Mouse (Mus musculus): Measurements from ENCODE around the gene Sept12. TPM values are rescaled to one million over a fixed set of nuclear protein-coding genes. Genes with fewer than 3 reads are reported as not detected.

Gene Sept12
- polyA plus RNA-seq, 1 experiment from 2014 or later: not detected

- H3K4me1 ChIP-seq (ENCODE audit: control insufficient read depth, insufficient read depth, low read length): no peaks in the 10 kb centered on the region
- no peaks in the 10 kb centered on the region for H3K9me3 ChIP-seq (replicated peaks; ENCODE audit: control insufficient read depth, low read length, poor library complexity, severe bottlenecking)
- no peak overlapping the region for H3K9ac ChIP-seq (ENCODE audit: low read depth, low read length)
- 92% methylated on average over 12 of the region's 12 CpGs for WGBS
- H3K27me3 ChIP-seq (ENCODE audit: control insufficient read depth, insufficient read depth, low read depth, low read length): no peaks in the 10 kb centered on the region
- H3K4me2 ChIP-seq (ENCODE audit: low read length): no peak overlapping the region
- ATAC-seq: no peak
- no peaks in the 10 kb centered on the region for H3K36me3 ChIP-seq (ENCODE audit: control insufficient read depth, insufficient read depth, low read length)
- no peak overlapping the region for H3K27ac ChIP-seq (ENCODE audit: low read length)
- H3K4me3 ChIP-seq (ENCODE audit: low read depth, low read length): no peak overlapping the region
These were observed 12.9 kb downstream of the Sept12 start for GRCm38 (mm10) chr16:4984717-4985116.

DNA sequence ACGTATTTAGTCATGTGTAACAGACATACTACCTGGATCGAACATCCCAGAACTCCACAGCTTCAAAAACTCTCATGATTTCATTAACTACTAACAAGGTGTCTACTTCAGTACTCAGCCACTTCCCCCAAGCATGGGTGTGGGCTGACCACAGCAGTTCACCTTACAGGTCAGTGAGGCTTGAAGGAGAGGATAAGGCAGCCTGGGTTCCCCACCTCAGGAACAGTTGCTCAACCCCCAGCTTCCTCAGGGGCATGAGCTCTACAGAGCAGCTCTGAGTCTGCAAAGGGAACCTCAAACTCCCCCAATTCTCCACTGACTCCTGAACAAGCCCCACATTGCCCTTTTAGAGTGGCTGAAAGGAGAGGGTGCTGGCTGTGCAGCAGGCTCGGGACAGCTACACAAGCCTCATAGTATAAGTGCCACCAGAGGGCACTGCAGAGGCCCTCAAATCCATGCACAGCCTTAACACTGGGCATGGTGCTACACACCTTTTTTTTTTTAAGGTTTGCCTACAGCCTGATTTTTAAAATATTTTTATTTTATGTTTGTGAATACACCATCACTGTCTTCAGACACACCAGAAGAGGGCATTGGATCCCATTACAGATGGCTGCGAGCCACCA lies 17.8 kb downstream of the Sept12 start:
- Histone ChIP-seq H3K27me3 (ENCODE audit: control insufficient read depth, insufficient read depth, low read depth, low read length) (no peaks in the 10 kb centered on the region), H3K4me3 (ENCODE audit: low read depth, low read length) (no peak overlapping the region), H3K9ac (ENCODE audit: low read depth, low read length) (no peak overlapping the region), H3K36me3 (ENCODE audit: control insufficient read depth, insufficient read depth, low read length) (no peaks in the 10 kb centered on the region), H3K9me3 (replicated peaks; ENCODE audit: control insufficient read depth, low read length, poor library complexity, severe bottlenecking) (no peaks in the 10 kb centered on the region), H3K4me2 (ENCODE audit: low read length) (no peak overlapping the region), H3K4me1 (ENCODE audit: control insufficient read depth, insufficient read depth, low read length) (no peaks in the 10 kb centered on the region), H3K27ac (ENCODE audit: low read length) (no peak overlapping the region)
- WGBS: 75% methylated on average over 4 of the region's 4 CpGs
- ATAC-seq: peak; percentile 58; the same call in 1 of the 2 replicates

GRCm38 (mm10) chr16:4978275-4979051 lies 19.2 kb downstream of the Sept12 start:
- whole genome bisulfite sequencing: 67% methylated on average over 5 of the region's 5 CpGs
- no peak overlapping the region for H3K9ac ChIP-seq (ENCODE audit: low read depth, low read length)
- H3K4me2 ChIP-seq (ENCODE audit: low read length): no peak overlapping the region
- no peak for ATAC-seq
- no peak overlapping the region for H3K4me3 ChIP-seq (ENCODE audit: low read depth, low read length)
- no peak overlapping the region for H3K27ac ChIP-seq (ENCODE audit: low read length)
- H3K9me3 ChIP-seq (replicated peaks; ENCODE audit: control insufficient read depth, low read length, poor library complexity, severe bottlenecking): no peaks in the 10 kb centered on the region
- no peaks in the 10 kb centered on the region for H3K4me1 ChIP-seq (ENCODE audit: control insufficient read depth, insufficient read depth, low read length)
- H3K27me3 ChIP-seq (ENCODE audit: control insufficient read depth, insufficient read depth, low read depth, low read length): no peaks in the 10 kb centered on the region
- no peaks in the 10 kb centered on the region for H3K36me3 ChIP-seq (ENCODE audit: control insufficient read depth, insufficient read depth, low read length)

DNA sequence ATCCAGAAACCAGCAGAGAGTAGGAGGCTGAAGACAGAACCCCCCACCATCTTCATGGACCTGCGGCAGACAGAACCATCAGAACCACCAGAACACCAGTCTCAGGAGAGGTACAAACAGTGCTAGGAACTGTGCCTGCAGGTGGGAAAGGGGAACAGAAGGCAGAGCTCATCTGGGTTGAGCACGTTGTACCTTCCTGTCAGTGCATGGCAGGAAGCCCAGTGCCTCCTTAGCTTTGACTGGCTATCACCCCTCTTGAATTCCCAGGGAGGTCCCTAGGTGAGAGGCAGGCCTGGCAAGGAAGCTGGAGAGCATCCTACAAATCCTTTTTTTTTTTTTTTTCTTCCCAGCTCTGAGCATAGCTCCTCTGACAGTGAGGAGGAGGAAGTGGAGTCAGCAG lies 21.5 kb downstream of the Sept12 start:
- H3K4me1 ChIP-seq (ENCODE audit: control insufficient read depth, insufficient read depth, low read length): no peaks in the 10 kb centered on the region
- H3K27ac ChIP-seq (ENCODE audit: low read length): no peak overlapping the region
- no peak overlapping the region for H3K9ac ChIP-seq (ENCODE audit: low read depth, low read length)
- WGBS: 81% methylated on average over 2 of the region's 2 CpGs
- H3K9me3 ChIP-seq (replicated peaks; ENCODE audit: control insufficient read depth, low read length, poor library complexity, severe bottlenecking): no peaks in the 10 kb centered on the region
- H3K36me3 ChIP-seq (ENCODE audit: control insufficient read depth, insufficient read depth, low read length): no peaks in the 10 kb centered on the region
- no peak overlapping the region for H3K4me3 ChIP-seq (ENCODE audit: low read depth, low read length)
- no peaks in the 10 kb centered on the region for H3K27me3 ChIP-seq (ENCODE audit: control insufficient read depth, insufficient read depth, low read depth, low read length)
- no peak for ATAC-seq
- no peak overlapping the region for H3K4me2 ChIP-seq (ENCODE audit: low read length)

DNA sequence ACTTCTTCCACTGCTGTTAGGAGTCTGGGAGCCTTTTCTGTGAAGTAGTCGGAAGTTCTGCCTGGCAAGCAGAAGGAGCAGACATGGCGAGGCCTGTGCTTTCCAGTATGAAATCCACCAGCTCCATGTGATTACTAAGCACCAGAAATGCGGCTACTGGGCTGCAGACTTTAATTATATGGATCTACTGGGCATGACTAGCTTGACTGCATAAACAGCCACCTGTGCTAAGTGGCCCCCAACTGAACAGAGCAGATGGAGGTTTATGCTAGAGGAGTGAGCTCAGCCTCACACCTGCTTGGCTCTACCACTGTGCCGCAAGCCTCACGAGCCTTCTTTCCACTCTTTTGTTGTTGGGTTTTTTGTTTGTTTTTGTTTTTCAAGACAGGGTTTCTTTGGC lies 23.1 kb downstream of the Sept12 start:
- no peak for ATAC-seq
- Histone ChIP-seq H3K9me3 (replicated peaks; ENCODE audit: control insufficient read depth, low read length, poor library complexity, severe bottlenecking) (no peaks in the 10 kb centered on the region), H3K27me3 (ENCODE audit: control insufficient read depth, insufficient read depth, low read depth, low read length) (no peaks in the 10 kb centered on the region), H3K4me2 (ENCODE audit: low read length) (no peak overlapping the region), H3K4me1 (ENCODE audit: control insufficient read depth, insufficient read depth, low read length) (no peaks in the 10 kb centered on the region), H3K9ac (ENCODE audit: low read depth, low read length) (no peak overlapping the region), H3K36me3 (ENCODE audit: control insufficient read depth, insufficient read depth, low read length) (no peaks in the 10 kb centered on the region), H3K27ac (ENCODE audit: low read length) (no peak overlapping the region), H3K4me3 (ENCODE audit: low read depth, low read length) (no peak overlapping the region)
- WGBS: 78% methylated on average over 5 of the region's 5 CpGs

DNA sequence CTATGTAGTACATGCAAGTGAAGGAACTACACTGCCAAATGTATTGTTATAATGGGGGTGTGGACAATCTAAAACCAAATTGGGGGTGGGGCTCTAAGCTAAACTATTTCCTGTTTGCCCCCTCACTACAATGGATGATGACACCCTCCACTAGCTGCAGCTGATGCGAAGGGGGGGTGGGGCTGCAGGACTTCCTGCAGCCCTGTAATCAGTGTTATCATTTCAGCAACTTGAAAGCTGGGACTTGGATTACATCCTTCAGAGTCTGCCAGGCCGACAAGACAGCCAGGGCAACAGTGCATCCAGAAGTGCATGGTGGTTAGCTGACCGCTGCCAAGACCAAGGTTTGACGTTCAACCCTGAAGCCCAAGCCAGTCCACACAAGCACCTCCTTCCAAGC lies 26.0 kb downstream of the Sept12 start:
- 85% methylated on average over 4 of the region's 4 CpGs for WGBS
- Histone ChIP-seq H3K4me3 (ENCODE audit: low read depth, low read length) (no peak overlapping the region), H3K36me3 (ENCODE audit: control insufficient read depth, insufficient read depth, low read length) (no peaks in the 10 kb centered on the region), H3K9ac (ENCODE audit: low read depth, low read length) (no peak overlapping the region), H3K4me2 (ENCODE audit: low read length) (no peak overlapping the region), H3K9me3 (replicated peaks; ENCODE audit: control insufficient read depth, low read length, poor library complexity, severe bottlenecking) (no peaks in the 10 kb centered on the region), H3K27ac (ENCODE audit: low read length) (no peak overlapping the region), H3K27me3 (ENCODE audit: control insufficient read depth, insufficient read depth, low read depth, low read length) (no peaks in the 10 kb centered on the region), H3K4me1 (ENCODE audit: control insufficient read depth, insufficient read depth, low read length) (no peaks in the 10 kb centered on the region)
- ATAC-seq: no peak

DNA sequence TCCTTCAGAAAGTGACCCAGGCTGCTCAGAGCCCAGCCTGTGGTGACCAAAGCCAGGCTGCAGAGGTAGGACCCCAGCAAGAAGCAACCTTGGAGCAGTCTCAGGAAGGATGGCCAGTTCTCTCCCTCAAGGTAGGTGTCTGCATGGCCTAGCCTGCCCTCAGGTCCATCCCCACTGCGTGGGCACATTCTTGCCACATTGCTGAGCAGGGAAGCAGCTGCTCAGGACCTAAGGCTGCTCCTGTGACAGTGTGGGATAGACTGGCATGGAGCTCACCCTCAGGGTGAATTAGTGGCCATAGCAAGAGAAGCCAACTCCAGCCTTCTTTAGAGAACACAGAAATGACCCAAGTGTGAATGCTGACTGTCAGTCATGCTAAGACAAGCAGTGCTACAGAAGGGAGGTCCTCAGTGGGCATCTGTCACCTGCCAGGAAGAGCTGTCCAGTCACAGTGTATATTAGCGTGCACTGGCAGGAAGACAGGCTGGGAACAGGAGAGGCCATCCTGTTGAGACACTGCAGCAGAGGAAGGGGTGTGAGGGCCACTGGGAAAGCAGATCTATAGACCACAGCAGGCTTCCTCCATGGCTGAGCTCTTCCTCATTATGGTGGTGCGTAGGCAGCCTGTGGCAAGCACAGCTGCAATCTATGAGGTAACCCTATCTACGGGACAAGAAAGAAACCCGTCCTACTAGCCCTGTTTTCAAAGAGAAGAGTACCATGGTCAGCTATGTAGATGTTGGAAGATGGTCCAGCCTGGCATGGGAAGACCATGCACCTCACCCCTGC lies 28.4 kb downstream of the Sept12 start:
- Histone ChIP-seq H3K36me3 (ENCODE audit: control insufficient read depth, insufficient read depth, low read length) (no peaks in the 10 kb centered on the region), H3K4me3 (ENCODE audit: low read depth, low read length) (no peak overlapping the region), H3K4me2 (ENCODE audit: low read length) (no peak overlapping the region), H3K27ac (ENCODE audit: low read length) (no peak overlapping the region), H3K9ac (ENCODE audit: low read depth, low read length) (no peak overlapping the region), H3K27me3 (ENCODE audit: control insufficient read depth, insufficient read depth, low read depth, low read length) (no peaks in the 10 kb centered on the region), H3K9me3 (replicated peaks; ENCODE audit: control insufficient read depth, low read length, poor library complexity, severe bottlenecking) (no peaks in the 10 kb centered on the region), H3K4me1 (ENCODE audit: control insufficient read depth, insufficient read depth, low read length) (no peaks in the 10 kb centered on the region; the same call in 1 of the 2 replicates)
- 88% methylated on average over 5 of the region's 5 CpGs for WGBS
- no peak for ATAC-seq

- H3K9ac ChIP-seq (ENCODE audit: low read depth, low read length): no peak overlapping the region
- peaks cover under 1% of the 10 kb centered on the region; the same call in 1 of the 2 replicates for H3K4me1 ChIP-seq (ENCODE audit: control insufficient read depth, insufficient read depth, low read length)
- no peak overlapping the region for H3K4me3 ChIP-seq (ENCODE audit: low read depth, low read length)
- ATAC-seq: no peak
- no peak overlapping the region for H3K27ac ChIP-seq (ENCODE audit: low read length)
- WGBS: 85% methylated on average over 3 of the region's 3 CpGs
- H3K9me3 ChIP-seq (replicated peaks; ENCODE audit: control insufficient read depth, low read length, poor library complexity, severe bottlenecking): no peaks in the 10 kb centered on the region
- H3K4me2 ChIP-seq (ENCODE audit: low read length): no peak overlapping the region
- no peaks in the 10 kb centered on the region for H3K27me3 ChIP-seq (ENCODE audit: control insufficient read depth, insufficient read depth, low read depth, low read length)
- no peaks in the 10 kb centered on the region for H3K36me3 ChIP-seq (ENCODE audit: control insufficient read depth, insufficient read depth, low read length)
These were observed 29.2 kb downstream of the Sept12 start for GRCm38 (mm10) chr16:4968426-4968825.

Data from midbrain, embryonic 16.5 days (tissue).